Mouse (Mus musculus): ENCODE data around the gene Prepl. TPM values are rescaled to one million over a fixed set of nuclear protein-coding genes. Genes with fewer than 3 reads are reported as not detected.

Prepl gene
- polyA plus RNA-seq, 1 experiment from 2014 or later = 9.4 TPM

GRCm38 (mm10) chr17:85088401-85088800 lies 1.6 kb downstream of the Prepl start:
- Histone ChIP-seq H3K9ac (replicated peaks; ENCODE audit: low read depth) (no peak overlapping the region), H3K27me3 (replicated peaks; ENCODE audit: insufficient read depth, low read length) (no peaks in the 10 kb centered on the region), H3K9me3 (ENCODE audit: low read length) (no peaks in the 10 kb centered on the region), H3K27ac (ENCODE audit: low read length) (no peak overlapping the region), H3K4me3 (ENCODE audit: low read depth, low read length) (no peak overlapping the region), H3K4me2 (replicated peaks; ENCODE audit: low read depth, low read length) (no peak overlapping the region), H3K4me1 (ENCODE audit: insufficient read depth, low read depth, low read length) (no peaks in the 10 kb centered on the region), H3K36me3 (ENCODE audit: insufficient read depth, low read length) (no peaks in the 10 kb centered on the region)
- no peak for TF ChIP-seq CTCF (IDR thresholded peaks at IDR 0.05)
- no peak for TF ChIP-seq EP300 (IDR thresholded peaks at IDR 0.05)
- DNase-seq (ENCODE audit: low spot score) (no peak), ATAC-seq (no peak)
- 82% methylated on average over 11 of the region's 11 CpGs for WGBS

- Histone ChIP-seq H3K4me3 (ENCODE audit: low read depth, low read length) (no peak overlapping the region), H3K4me2 (replicated peaks; ENCODE audit: low read depth, low read length) (no peak overlapping the region), H3K4me1 (ENCODE audit: insufficient read depth, low read depth, low read length) (no peaks in the 10 kb centered on the region), H3K9me3 (ENCODE audit: low read length) (no peaks in the 10 kb centered on the region), H3K27ac (ENCODE audit: low read length) (no peak overlapping the region), H3K27me3 (replicated peaks; ENCODE audit: insufficient read depth, low read length) (no peaks in the 10 kb centered on the region), H3K36me3 (ENCODE audit: insufficient read depth, low read length) (no peaks in the 10 kb centered on the region), H3K9ac (replicated peaks; ENCODE audit: low read depth) (no peak overlapping the region)
- 81% methylated on average over 5 of the region's 5 CpGs for WGBS
- ATAC-seq (no peak), DNase-seq (ENCODE audit: low spot score) (no peak)
- TF ChIP-seq EP300 (IDR thresholded peaks at IDR 0.05) (no peak), CTCF (IDR thresholded peaks at IDR 0.05) (no peak)
Measured at GRCm38 (mm10) chr17:85087591-85087990, 2.5 kb downstream of the Prepl start.

- Histone ChIP-seq H3K27me3 (replicated peaks; ENCODE audit: insufficient read depth, low read length) (no peaks in the 10 kb centered on the region), H3K9ac (replicated peaks; ENCODE audit: low read depth) (no peak overlapping the region), H3K4me2 (replicated peaks; ENCODE audit: low read depth, low read length) (no peak overlapping the region), H3K4me3 (ENCODE audit: low read depth, low read length) (no peak overlapping the region), H3K27ac (ENCODE audit: low read length) (no peak overlapping the region), H3K4me1 (ENCODE audit: insufficient read depth, low read depth, low read length) (no peaks in the 10 kb centered on the region), H3K36me3 (ENCODE audit: insufficient read depth, low read length) (no peaks in the 10 kb centered on the region), H3K9me3 (ENCODE audit: low read length) (no peaks in the 10 kb centered on the region)
- WGBS = 86% methylated on average over 1 of the region's 1 CpGs
- no peak for TF ChIP-seq EP300 (IDR thresholded peaks at IDR 0.05)
- TF ChIP-seq CTCF (IDR thresholded peaks at IDR 0.05) = no peak
- ATAC-seq (no peak), DNase-seq (ENCODE audit: low spot score) (peak; percentile 33)
Measured at GRCm38 (mm10) chr17:85086501-85086900, 3.5 kb downstream of the Prepl start.

GRCm38 (mm10) chr17:85085335-85085734 lies 4.7 kb downstream of the Prepl start:
- Histone ChIP-seq H3K9me3 (ENCODE audit: low read length) (no peaks in the 10 kb centered on the region), H3K36me3 (ENCODE audit: insufficient read depth, low read length) (no peaks in the 10 kb centered on the region), H3K27ac (ENCODE audit: low read length) (no peak overlapping the region), H3K4me3 (ENCODE audit: low read depth, low read length) (no peak overlapping the region), H3K4me2 (replicated peaks; ENCODE audit: low read depth, low read length) (no peak overlapping the region), H3K4me1 (ENCODE audit: insufficient read depth, low read depth, low read length) (no peaks in the 10 kb centered on the region), H3K9ac (replicated peaks; ENCODE audit: low read depth) (no peak overlapping the region), H3K27me3 (replicated peaks; ENCODE audit: insufficient read depth, low read length) (no peaks in the 10 kb centered on the region)
- ATAC-seq (no peak), DNase-seq (ENCODE audit: low spot score) (no peak)
- WGBS = 84% methylated on average over 2 of the region's 2 CpGs
- TF ChIP-seq EP300 (IDR thresholded peaks at IDR 0.05) (no peak), CTCF (IDR thresholded peaks at IDR 0.05) (no peak)

GRCm38 (mm10) chr17:85080781-85081180 lies 9.3 kb downstream of the Prepl start:
- Histone ChIP-seq H3K9ac (replicated peaks; ENCODE audit: low read depth) (no peak overlapping the region), H3K4me2 (replicated peaks; ENCODE audit: low read depth, low read length) (no peak overlapping the region), H3K27me3 (replicated peaks; ENCODE audit: insufficient read depth, low read length) (no peaks in the 10 kb centered on the region), H3K27ac (ENCODE audit: low read length) (no peak overlapping the region), H3K4me1 (ENCODE audit: insufficient read depth, low read depth, low read length) (no peaks in the 10 kb centered on the region), H3K36me3 (ENCODE audit: insufficient read depth, low read length) (no peaks in the 10 kb centered on the region), H3K4me3 (ENCODE audit: low read depth, low read length) (no peak overlapping the region), H3K9me3 (ENCODE audit: low read length) (no peaks in the 10 kb centered on the region)
- no peak for ATAC-seq
- TF ChIP-seq CTCF (IDR thresholded peaks at IDR 0.05) (no peak), EP300 (IDR thresholded peaks at IDR 0.05) (no peak)
- 91% methylated on average over 11 of the region's 11 CpGs for WGBS
- no peak for DNase-seq (ENCODE audit: low spot score)

- Histone ChIP-seq H3K9me3 (ENCODE audit: low read length) (no peaks in the 10 kb centered on the region), H3K4me1 (ENCODE audit: insufficient read depth, low read depth, low read length) (no peaks in the 10 kb centered on the region), H3K4me2 (replicated peaks; ENCODE audit: low read depth, low read length) (no peak overlapping the region), H3K36me3 (ENCODE audit: insufficient read depth, low read length) (no peaks in the 10 kb centered on the region), H3K4me3 (ENCODE audit: low read depth, low read length) (no peak overlapping the region), H3K9ac (replicated peaks; ENCODE audit: low read depth) (no peak overlapping the region), H3K27me3 (replicated peaks; ENCODE audit: insufficient read depth, low read length) (no peaks in the 10 kb centered on the region), H3K27ac (ENCODE audit: low read length) (no peak overlapping the region)
- 90% methylated on average over 3 of the region's 3 CpGs for WGBS
- no peak for ATAC-seq
- TF ChIP-seq CTCF (IDR thresholded peaks at IDR 0.05) (no peak), EP300 (IDR thresholded peaks at IDR 0.05) (no peak)
- no peak for DNase-seq (ENCODE audit: low spot score)
Measured at GRCm38 (mm10) chr17:85079276-85079675, 10.8 kb downstream of the Prepl start.

- Histone ChIP-seq H3K4me2 (replicated peaks; ENCODE audit: low read depth, low read length) (no peak overlapping the region), H3K9me3 (ENCODE audit: low read length) (no peaks in the 10 kb centered on the region), H3K4me1 (ENCODE audit: insufficient read depth, low read depth, low read length) (no peaks in the 10 kb centered on the region), H3K4me3 (ENCODE audit: low read depth, low read length) (no peak overlapping the region), H3K36me3 (ENCODE audit: insufficient read depth, low read length) (no peaks in the 10 kb centered on the region), H3K9ac (replicated peaks; ENCODE audit: low read depth) (no peak overlapping the region), H3K27ac (ENCODE audit: low read length) (no peak overlapping the region), H3K27me3 (replicated peaks; ENCODE audit: insufficient read depth, low read length) (no peaks in the 10 kb centered on the region)
- DNase-seq (ENCODE audit: low spot score) (no peak), ATAC-seq (no peak)
- WGBS = 93% methylated on average over 4 of the region's 4 CpGs
- TF ChIP-seq EP300 (IDR thresholded peaks at IDR 0.05) = no peak
- no peak for TF ChIP-seq CTCF (IDR thresholded peaks at IDR 0.05)
Measured at GRCm38 (mm10) chr17:85074083-85074482, 16.0 kb downstream of the Prepl start.

All from lung, postnatal 0 days (tissue).